Mouse (Mus musculus) adrenal gland, postnatal 0 days (tissue): Measurements from ENCODE around the gene Bclaf3. TPM values are rescaled to one million over a fixed set of nuclear protein-coding genes. Genes with fewer than 3 reads are reported as not detected.

Experiments used
- polyA plus RNA-seq: library from polyadenylated mRNA; unstranded; fragments of >200 nt; fragmentation: Nextera tagmentation; extraction: Ambion mirVana; gene quantifications from 2 replicates; pipeline ENCODE4 v1.2.1, GENCODE M21; 2015

The Bclaf3 gene
- 9.2 and 9.9 TPM in 2 replicates for polyA plus RNA-seq

DNA sequence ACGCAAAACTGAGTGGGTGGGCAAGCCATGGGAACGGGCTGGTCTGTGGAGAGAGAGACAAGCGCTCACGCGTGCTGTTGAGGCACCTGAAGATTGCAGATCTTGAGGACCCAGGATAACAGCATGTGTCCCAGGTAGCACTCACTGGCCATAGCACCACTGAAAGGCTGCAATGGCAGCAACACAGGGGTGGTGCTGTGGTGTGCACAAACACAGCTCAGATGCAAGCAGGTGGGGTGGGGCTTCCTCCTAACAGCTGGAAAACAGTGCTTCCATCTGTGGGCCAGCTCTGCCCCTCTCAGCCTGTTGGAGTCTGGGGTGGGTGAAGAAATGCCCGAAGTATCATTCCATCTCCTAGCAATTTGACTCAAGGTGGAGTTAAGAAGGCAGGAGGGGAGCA, at the start of gene Bclaf3:
TSS of gene Bclaf3 (plus strand) at position 301 of the 400 bp plus-strand sequence.

DNA sequence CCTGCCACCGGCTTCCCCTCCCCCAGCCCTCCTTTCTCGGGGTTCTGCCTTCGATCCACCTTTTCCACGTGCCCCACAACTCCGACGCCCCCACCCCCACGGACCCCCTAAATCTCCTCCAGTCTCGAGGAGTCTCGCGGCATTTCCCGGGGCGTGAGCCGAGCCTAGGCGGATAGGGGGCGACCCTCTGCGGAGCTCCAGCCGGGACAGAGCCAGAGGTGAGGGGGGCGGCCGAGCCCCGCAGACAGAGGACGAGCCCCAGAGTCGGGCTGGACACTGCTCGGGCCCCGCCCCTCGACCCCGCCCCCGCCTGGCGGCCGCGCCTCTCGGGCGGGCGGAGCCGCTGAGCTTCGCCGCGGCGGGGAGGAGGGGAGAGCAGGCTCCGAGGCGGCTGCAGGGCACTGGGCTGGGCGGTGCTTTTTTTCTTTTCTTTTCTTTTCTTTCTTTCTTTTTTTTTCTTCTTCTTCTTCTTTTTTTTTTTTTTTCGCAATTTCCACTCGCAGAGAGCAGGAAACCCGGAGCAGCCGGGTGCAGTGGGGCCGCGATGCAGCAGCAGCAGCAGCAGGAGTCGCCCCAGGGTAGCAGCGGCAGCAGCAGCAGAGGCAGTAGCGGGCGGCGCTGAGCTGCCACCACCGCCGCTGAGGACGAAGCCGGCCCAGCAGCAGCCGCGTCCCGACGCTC, 100.6 kb downstream of the Bclaf3 start, which contains the start of gene Sh3kbp1:
TSS of gene Sh3kbp1 (plus strand) at position 366 of the 681 bp plus-strand sequence.

Other genes with a start within 250 kb of the Bclaf3 start
- gene Eif1ax, start 154.5 kb upstream of the Bclaf3 start, polyA plus RNA-seq: 88.7 and 93.9 TPM in 2 replicates
- gene Map7d2, start 112.1 kb upstream of the Bclaf3 start, polyA plus RNA-seq: 3.3 and 7.9 TPM in 2 replicates
- gene Sh3kbp1, start 100.6 kb downstream of the Bclaf3 start, polyA plus RNA-seq: 15.0 and 15.8 TPM in 2 replicates